Mouse (Mus musculus) A20 (cell line): ENCODE data around the gene Ppp1r10.

ENCODE experiments used
- DNase-seq: peaks from one replicate; pipeline ENCODE4 v3.0.0-alpha.2; 2011; ENCODE audit warnings: low read depth, low spot score

Gene Ppp1r10

DNA sequence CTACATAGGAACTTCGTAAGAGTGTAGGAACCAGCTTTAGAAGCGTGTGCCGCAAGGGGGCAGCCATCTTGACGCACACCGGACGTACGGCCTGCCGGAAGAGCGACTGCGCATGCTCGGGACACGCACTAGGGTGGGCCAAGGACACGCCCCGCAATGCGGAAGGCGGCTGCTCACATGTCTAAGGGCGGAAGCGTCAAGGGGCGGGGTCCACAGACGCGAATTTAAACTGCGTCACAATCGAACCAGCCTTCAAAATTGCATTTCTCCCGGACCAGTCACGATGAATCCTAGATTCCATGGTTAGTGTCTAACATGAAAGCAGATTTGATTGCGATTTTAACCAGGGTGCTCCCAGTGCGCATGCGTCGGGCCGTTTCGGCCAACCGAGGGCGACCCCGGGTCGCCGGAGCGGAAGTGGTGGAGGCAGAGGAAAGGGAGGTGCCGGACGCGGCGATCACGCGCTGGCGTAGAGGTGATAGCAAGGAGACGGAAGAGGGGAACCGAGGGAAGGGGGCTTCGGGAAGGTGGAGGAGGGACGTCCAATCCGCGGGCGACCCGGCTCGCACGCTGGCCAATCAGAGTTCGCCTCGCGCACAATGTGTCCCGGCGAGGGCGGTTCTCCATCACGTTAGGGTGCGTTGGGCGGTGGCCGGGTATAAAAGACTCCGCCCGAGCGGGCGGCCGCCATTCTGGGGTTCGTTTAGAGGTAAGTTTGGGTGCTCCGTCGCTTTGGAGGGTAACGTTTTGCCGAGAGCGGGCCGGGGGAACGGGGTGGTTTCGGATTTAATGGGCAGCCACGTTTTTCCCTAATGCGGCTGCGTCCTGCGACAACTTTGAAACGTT is at the start of gene Ppp1r10, which contains the start of gene Mrps18b:
Gene Ppp1r10, plus strand, starts transcription at position 138 of the 846 bp plus-strand sequence.
Gene Mrps18b, minus strand, starts transcription at position 93 of the 846 bp plus-strand sequence.
- DNase-seq: peak; percentile 100

DNA sequence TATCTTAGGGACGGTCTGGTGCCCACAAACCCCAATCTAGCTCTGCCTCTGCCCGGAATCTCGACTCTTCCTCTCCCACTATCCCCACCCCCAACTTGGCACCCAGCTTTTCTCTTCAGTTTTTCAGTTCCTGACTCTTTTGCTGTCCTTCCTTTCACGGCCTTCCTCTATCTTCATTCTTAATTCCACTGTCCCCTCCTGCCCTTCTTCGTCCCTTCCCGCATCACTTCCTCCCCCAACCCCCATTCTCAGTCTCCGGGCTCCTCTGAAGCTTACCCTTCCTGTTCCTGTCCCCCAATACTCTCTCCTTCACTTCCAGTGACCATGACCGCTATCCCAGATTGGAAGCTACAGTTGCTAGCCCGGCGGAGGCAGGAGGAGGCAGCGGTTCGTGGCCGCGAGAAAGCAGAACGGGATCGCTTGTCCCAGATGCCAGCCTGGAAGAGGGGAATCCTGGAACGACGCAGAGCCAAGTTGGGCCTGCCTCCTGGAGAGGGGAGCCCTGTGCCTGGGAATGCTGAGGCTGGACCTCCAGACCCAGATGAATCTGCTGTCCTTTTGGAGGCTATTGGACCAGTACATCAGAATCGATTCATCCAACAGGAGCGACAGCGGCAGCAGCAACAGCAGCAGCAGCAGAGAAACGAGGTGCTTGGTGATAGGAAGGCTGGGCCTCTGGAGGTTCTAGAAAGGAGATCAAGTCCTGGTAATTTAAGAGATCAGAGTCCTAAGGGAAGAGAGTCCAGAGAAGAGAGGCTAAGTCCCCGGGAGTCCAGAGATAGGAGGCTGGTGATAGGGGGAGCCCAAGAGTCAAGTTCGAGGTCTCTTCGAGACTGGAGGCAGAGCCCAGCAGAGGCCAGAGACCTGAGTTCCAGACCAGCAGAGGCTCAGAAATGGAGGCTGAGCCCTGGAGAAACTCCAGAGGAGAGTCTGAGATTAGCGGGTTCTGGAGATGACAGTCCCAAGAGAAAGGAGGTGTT is 49.0 kb upstream of the Ppp1r10 start:
- peak; percentile 83 for DNase-seq

DNA sequence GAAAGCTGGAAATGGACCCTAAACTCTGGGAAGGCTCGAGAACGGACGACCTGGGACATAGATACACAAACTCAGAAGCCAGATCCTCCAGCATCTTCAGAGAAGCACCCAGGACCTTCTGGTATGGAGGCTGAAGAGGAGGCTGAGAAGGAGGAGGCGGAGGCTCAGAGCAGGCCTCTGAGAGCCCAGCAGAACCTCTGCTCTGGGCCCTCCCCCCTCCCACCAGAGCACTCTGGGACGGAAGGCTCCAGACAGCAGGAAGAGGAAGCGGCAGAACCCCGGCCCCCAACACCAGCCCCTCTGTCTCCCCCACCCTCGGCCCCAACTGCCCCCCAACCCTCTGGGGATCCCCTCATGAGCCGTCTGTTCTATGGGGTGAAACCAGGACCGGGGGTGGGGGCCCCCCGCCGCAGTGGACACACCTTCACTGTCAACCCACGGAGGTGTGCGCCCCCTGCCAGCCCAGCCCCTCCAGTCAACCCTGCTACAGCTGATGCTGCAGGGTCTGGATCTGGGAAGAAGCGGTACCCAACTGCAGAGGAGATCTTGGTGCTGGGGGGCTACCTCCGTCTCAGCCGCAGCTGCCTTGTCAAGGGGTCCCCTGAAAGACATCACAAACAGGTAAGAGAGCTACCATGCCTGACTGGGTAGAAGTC is 47.9 kb upstream of the Ppp1r10 start:
- peak; percentile 76 for DNase-seq

DNA sequence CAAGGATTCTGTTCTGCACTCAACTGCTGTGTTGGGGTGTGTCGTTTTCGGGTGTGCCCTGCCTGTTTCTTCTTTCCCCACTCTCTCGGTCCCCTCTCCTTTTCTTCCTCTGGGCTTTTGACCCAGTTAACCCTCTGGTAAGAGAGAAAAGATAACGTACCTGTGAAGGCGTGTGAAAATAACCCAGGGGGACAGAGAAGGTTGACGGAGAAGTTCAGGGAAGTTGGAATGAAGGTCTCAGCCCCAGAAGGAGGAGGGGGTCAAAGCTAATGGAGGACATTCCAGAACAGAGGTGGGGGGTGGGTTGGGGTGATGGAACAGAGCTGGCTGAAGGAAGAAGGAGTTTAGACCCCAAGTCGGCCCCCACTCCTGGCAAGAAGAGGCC is 47.3 kb upstream of the Ppp1r10 start:
- DNase-seq: no peak

GRCm38 (mm10) chr17:35869346-35870067 is 46.7 kb upstream of the Ppp1r10 start:
- DNase-seq: peak; percentile 78

GRCm38 (mm10) chr17:35870151-35870883 is 45.9 kb upstream of the Ppp1r10 start:
- peak; percentile 78 for DNase-seq

- peak; percentile 62 for DNase-seq
Observed at GRCm38 (mm10) chr17:35870884-35871696, 45.1 kb upstream of the Ppp1r10 start.

GRCm38 (mm10) chr17:35873774-35874519 is 42.3 kb upstream of the Ppp1r10 start:
- DNase-seq: peak; percentile 80

- DNase-seq: no peak
Observed at GRCm38 (mm10) chr17:35874721-35875120, 41.5 kb upstream of the Ppp1r10 start.

DNA sequence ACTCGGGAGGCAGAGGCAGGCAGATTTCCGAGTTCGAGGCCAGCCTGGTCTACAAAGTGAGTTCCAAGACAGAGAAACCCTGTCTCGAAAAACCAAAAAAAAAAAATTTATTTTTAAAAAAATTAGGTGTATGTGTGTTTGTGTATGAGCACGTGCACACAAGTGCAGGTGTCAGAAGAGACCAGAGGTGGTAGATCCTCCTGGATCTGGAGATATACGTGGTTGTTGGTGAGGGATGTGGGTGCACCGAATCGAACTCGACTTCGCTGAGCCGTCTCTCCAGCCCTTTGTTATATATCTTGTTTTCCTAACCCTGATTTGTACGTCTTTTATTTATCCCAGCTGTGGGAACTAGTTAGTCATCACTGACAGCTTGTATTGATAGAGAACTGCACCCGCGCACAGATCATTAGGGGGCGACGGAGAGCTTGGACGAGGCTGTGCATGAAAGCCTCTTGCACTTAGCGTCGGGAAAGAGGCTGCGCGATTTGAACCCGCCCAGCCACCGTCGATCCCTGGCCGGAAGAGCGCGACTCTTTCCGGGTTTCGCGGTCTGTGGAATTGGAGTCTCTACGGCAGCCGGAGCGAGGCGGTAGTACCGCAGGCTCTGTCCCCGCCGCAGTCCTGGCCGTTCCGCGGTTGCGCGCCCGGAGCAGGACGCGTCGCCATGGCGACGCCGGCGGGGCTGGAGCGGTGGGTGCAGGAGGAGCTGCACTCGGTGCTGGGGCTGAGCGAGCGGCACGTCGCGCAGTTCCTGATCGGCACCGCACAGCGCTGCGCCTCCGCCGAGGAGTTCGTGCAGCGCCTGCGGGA is 36.8 kb upstream of the Ppp1r10 start, which contains the start of gene Dhx16:
Gene Dhx16, plus strand, starts transcription at position 575 of the 813 bp plus-strand sequence.
- DNase-seq: peak; percentile 97

- no peak for DNase-seq
Observed at GRCm38 (mm10) chr17:35882924-35883323, 33.3 kb upstream of the Ppp1r10 start.

DNA sequence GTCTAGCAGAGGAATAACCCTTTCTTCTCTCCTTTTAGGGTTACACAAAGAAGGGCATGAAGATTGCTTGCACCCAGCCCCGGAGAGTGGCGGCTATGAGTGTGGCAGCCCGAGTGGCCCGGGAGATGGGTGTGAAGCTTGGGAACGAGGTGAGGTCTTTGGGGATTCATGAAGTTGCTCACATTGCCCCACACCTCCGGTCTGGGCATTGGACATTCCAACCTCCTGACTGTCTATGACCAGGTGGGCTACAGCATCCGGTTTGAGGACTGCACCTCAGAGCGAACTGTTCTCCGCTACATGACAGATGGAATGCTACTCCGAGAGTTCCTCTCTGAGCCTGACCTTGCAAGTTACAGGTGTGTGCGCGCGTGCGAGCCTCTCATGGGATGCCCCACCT is 32.5 kb upstream of the Ppp1r10 start:
- DNase-seq: no peak

DNA sequence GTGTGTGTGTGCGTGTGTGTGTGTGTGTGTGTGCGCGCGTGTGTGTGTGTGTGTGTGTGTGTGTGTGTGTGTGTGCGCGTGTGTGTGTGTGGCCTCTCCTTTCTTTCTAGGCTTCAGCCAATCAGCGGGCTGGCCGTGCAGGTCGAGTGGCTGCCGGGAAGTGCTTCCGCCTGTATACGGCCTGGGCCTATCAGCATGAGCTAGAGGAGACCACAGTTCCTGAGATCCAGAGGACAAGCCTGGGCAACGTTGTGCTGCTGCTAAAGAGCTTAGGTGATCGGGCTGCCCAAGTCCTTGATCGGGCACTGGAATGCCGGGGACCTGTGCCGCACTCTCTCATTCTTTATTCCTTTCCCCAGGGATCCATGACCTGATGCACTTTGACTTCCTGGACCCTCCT is 28.5 kb upstream of the Ppp1r10 start:
- DNase-seq: no peak

GRCm38 (mm10) chr17:35896781-35897643 is 19.2 kb upstream of the Ppp1r10 start, which contains the start of gene 2310061I04Rik:
2310061I04Rik (minus strand) TSS chr17:35897431.
- peak; percentile 97 for DNase-seq

DNA sequence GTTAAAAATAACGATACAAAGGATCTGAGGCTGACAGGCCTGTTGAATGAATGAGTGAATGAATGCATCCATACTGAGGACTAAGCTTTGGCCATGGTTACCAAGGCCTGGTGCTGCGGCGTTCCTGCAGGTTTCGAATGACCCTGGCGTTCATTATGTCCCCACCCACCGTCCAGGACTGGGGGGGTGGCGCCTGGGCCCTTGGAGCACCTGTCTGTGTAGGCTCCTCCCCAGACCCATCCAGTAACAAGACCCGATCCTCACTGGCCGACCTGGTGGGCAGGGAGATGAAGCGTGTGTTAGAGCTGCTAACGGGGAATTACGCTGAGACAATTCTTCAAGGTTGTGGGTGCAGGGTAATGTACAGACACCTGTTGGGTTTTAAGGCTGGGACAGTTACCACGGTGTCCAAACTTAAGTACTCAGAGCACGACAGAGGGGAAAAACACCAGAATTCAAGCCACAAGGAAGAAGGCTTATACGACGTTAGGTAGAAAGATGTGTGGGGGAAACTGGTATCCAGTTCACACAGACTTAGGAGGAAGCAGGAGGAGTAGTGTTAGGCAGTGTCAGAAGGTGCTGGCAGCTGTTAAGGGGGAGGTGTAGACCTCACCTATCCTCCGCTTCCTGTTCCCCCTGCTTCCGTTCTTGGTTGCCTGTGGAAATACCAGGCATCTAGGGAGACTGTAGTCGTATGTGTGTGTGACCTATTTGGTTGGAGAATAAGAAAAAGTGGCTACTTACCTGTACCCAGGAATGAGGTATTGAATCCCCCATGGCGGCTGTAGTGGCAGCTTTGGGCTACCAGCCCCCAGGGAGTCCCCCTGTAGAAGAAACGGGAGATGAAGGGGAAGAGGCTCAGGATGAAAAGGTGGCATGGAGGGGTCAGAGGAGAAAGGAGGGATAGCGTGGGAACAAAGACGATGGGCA is 18.3 kb upstream of the Ppp1r10 start:
- DNase-seq: peak; percentile 88

DNA sequence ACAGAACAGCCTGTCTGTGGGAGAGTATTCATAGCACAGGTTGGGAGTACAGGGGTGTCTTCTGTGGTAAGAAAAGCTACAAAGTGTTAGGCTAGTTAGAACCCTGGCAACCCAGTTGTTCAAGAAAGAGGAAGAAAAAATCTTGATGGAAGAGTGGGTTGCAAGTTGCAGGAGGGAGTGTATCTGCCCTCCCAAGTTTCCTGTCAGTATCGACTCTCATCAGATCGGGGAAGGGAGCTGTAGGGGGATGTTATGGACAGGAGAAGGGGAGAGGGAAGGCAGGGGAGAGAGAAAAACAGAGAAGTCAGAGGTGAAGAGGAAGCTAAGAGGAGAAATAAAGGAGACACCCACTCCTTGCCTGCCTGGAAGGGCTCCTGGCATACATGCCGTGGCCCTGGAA is 15.6 kb upstream of the Ppp1r10 start:
- no peak for DNase-seq
